Mouse (Mus musculus): ENCODE data around the gene Tmem151b.

DNA sequence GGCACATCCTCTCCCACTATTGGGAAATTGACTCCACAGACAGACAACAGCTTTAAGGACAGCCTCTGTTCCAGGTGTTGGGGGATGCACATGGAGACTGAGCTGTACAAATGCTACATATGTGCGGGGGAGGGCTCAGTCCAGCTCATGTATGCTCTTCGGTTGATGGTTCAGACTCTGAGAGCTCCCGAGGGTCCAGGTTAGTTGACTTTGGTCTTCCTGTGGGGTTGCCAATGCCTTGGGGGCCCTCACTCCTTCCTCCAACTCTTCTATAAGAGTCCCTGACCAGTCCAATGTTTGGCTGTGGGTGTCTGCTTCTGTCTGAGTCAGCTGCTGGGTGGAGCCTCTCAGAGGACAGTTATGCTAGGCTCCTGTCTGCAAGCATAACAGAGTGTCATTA is 3.6 kb upstream of the Tmem151b start:
- TF ChIP-seq POLR2A (IDR thresholded peaks at IDR 0.05; ENCODE audit: insufficient read depth, low read depth, low read length) (no peak), CTCF (IDR thresholded peaks at IDR 0.05; ENCODE audit: insufficient read depth, low read depth, low read length) (no peak)
